In the genomic region with DNA sequence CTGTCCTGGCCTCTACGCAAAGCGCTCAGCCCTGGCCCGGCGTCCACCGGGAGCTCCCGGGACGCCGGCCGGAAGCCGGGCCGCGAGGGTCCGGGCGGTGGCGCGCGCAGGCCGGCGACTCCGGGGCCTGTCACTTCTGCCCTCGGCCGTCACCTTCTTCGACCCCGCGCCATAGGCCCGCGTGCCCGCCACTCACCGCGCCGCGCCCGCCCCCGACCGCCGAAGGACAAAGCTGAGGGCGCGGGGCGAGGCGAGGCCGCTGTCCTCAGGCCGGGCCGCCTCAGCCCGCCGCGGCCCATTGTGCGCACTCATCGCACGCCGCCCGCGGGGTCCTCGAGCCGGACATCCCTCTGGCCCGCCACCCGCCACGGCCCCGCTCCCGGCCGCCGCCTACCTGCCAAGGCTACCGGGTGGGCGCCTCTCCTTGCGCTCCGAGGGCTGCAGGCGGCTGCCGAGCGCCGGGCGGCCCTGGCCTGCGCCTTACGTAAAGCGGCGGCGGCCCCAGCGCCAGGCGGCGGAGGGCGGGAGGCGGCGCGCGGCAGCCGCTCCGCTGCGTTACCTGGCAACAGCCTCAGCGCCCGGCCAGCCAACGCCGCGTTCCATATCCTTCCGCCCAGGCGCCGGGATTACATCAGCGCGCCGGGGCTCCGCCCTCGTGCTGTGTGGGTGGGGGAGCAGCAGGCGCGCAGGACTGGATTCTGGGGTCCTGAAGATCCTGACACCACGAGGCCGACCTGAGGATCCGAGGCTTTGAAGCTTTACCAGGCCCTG, we compare ENCODE assay signal across 1 mouse cellular context.
TF ChIP-seq lines count a peak whose summit lies in the region.

Gene D5Ertd579e (minus strand): TSS at position 564 of the 771 bp plus-strand sequence.

TF ChIP-seq in MEL, 35 proteins besides CTCF, POLR2A, EP300 and RAD21 (continued from another document):
- TF ChIP-seq UBTF (IDR thresholded peaks at IDR 0.05; ENCODE audit: borderline replicate concordance, insufficient read depth, low read depth, low read length) (0 out of 2 replicates have a peak, but pooled peaks have one; percentile 47), TBP (IDR thresholded peaks at IDR 0.05; ENCODE audit: low read depth, low read length) (peak; percentile 63), TAL1 (IDR thresholded peaks at IDR 0.05; ENCODE audit: low read length) (no peak), MYC (IDR thresholded peaks at IDR 0.05; ENCODE audit: low read depth, low read length) (peak; percentile 66; the same call in 1 of the 2 replicates), ETS1 (IDR thresholded peaks at IDR 0.05; ENCODE audit: low read depth, low read length) (peak; percentile 80), ELF1 (IDR thresholded peaks at IDR 0.05; ENCODE audit: low read depth, low read length) (peak; percentile 53), ZNF384 (IDR thresholded peaks at IDR 0.05; ENCODE audit: low read depth, low read length) (no peak)
